Mouse (Mus musculus) cortical plate, adult 2 months (tissue): ENCODE results near the gene Btbd35f24. TPM values are rescaled to one million over a fixed set of nuclear protein-coding genes. Genes with fewer than 3 reads are reported as not detected.
"Not testable (repeated sequence)": the region's sequence is repeated elsewhere in the genome, so short reads cannot be mapped to it uniquely, and the experiment has no call there.

Experiments used
- H3K27ac ChIP-seq: fragments of 200-500 bp; 2 replicates; pipeline ENCODE4 v1.5.1; 2012; ENCODE audit warnings: low read length, control low read depth, inconsistent platforms; ENCODE audit not compliant: insufficient read depth
- H3K4me1 ChIP-seq: fragments of 200-500 bp; 2 replicates; pipeline ENCODE4 v1.6.1; 2011; ENCODE audit warnings: low read length; ENCODE audit not compliant: control insufficient read depth, insufficient read depth
- H3K4me3 ChIP-seq: fragments of 200-500 bp; 2 replicates; pipeline ENCODE4 v1.5.1; 2011; ENCODE audit warnings: mild to moderate bottlenecking, low read length, control low read depth; ENCODE audit not compliant: insufficient read depth
- polyA plus RNA-seq: library from polyadenylated mRNA; depleted of rRNA; stranded (reverse); fragments of >200 nt; gene quantifications from 2 replicates; pipeline ENCODE4 v1.2.3, GENCODE M21; 2012; rRNA removed

The Btbd35f24 gene
- polyA plus RNA-seq: not detected in 2 replicates

- not testable (repeated sequence) for H3K27ac ChIP-seq, H3K4me1 ChIP-seq, H3K4me3 ChIP-seq
These were observed at the start of gene Btbd35f24 for GRCm38 (mm10) chrX:3195727-3196126. Btbd35f24 (minus strand) TSS chrX:3195827.

Other genes with a start within 250 kb of the Btbd35f24 start
- gene Btbd35f23, start 119.0 kb downstream of the Btbd35f24 start, polyA plus RNA-seq: not detected in 2 replicates
- gene Btbd35f11, start 247.9 kb upstream of the Btbd35f24 start, polyA plus RNA-seq: not detected in 2 replicates